Mouse (Mus musculus): Measurements from ENCODE around the gene Far1. TPM values are rescaled to one million over a fixed set of nuclear protein-coding genes. Genes with fewer than 3 reads are reported as not detected.

The Far1 gene
- polyA plus RNA-seq, 1 experiment = 8.2 TPM

DNA sequence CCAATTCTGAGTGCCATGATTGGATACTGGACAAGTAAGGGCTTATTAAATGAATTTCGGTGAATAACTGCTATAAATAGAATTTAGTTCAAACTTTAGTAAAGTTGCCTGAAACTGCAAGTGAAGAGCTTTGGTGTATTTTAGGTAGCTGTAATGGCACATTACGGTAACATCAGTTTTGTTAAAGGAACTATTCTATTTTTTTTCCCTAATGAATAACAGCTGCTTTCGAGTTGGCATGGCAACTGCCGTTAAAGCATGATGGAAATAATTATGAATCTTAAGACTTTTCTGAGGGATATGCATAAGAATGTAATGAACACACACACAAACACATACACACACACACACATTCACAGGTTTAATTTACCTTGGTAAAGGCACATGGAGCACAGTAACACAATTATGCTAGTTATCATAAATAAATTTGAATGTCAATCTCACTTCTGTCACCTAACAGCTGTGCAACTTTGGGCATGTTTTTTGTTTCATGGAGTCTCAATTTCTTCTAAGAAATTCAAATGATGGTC lies 8.1 kb upstream of the Far1 start:
- Histone ChIP-seq H3K36me3 (ENCODE audit: control insufficient read depth, insufficient read depth) (no peaks in the 10 kb centered on the region), H3K4me2 (ENCODE audit: low read depth) (no peak overlapping the region), H3K4me3 (no peak overlapping the region), H3K27me3 (ENCODE audit: control insufficient read depth, insufficient read depth, insufficient read length) (no peaks in the 10 kb centered on the region), H3K79me2 (ENCODE audit: control insufficient read depth, insufficient read depth) (no peaks in the 10 kb centered on the region), H3ac (ENCODE audit: control insufficient read depth, insufficient read length) (no peak overlapping the region)
- TF ChIP-seq REST (IDR thresholded peaks at IDR 0.05; ENCODE audit: insufficient read depth, insufficient read length) (no peak), CEBPB (IDR thresholded peaks at IDR 0.05; ENCODE audit: insufficient read depth, poor library complexity, severe bottlenecking) (no peak), TCF3 (IDR thresholded peaks at IDR 0.05; ENCODE audit: insufficient read length, low read depth) (no peak), POLR2A (IDR thresholded peaks at IDR 0.05; ENCODE audit: insufficient read length, low read depth) (no peak), E2F4 (IDR thresholded peaks at IDR 0.05; ENCODE audit: insufficient read depth) (no peak), MYOG (IDR thresholded peaks at IDR 0.05; ENCODE audit: control insufficient read depth in 1 of 3, insufficient read depth in 1 of 3, insufficient read length in 2 of 3, low read depth in 2 of 3) (no peak), SRF (IDR thresholded peaks at IDR 0.05; ENCODE audit: control insufficient read depth, insufficient read length, low read depth) (no peak)

- no peak overlapping the region for H3K4me2 ChIP-seq (ENCODE audit: low read depth)
- TF ChIP-seq MYOG (IDR thresholded peaks at IDR 0.05; ENCODE audit: control insufficient read depth in 1 of 3, insufficient read depth in 1 of 3, insufficient read length in 2 of 3, low read depth in 2 of 3) (no peak), MAX (IDR thresholded peaks at IDR 0.05; ENCODE audit: low read depth) (no peak), SRF (IDR thresholded peaks at IDR 0.05; ENCODE audit: control insufficient read depth, insufficient read length, low read depth) (no peak), TCF12 (IDR thresholded peaks at IDR 0.05; ENCODE audit: insufficient read depth, poor library complexity, severe bottlenecking) (no peak), MYOD1 (IDR thresholded peaks at IDR 0.05; ENCODE audit: control insufficient read depth in 1 of 3, insufficient read length in 2 of 3, low read depth in 2 of 3) (no peak), USF1 (IDR thresholded peaks at IDR 0.05; ENCODE audit: low read depth) (no peak), E2F4 (IDR thresholded peaks at IDR 0.05; ENCODE audit: insufficient read depth) (no peak), CEBPB (IDR thresholded peaks at IDR 0.05; ENCODE audit: insufficient read depth, poor library complexity, severe bottlenecking) (no peak), POLR2AphosphoS2 (IDR thresholded peaks at IDR 0.05; ENCODE audit: insufficient read length, low read depth) (no peak), POLR2A (IDR thresholded peaks at IDR 0.05; ENCODE audit: insufficient read length, low read depth) (no peak), TCF3 (IDR thresholded peaks at IDR 0.05; ENCODE audit: insufficient read length, low read depth) (no peak)
- H3K79me2 ChIP-seq (ENCODE audit: control insufficient read depth, insufficient read depth) = no peaks in the 10 kb centered on the region
- H3ac ChIP-seq (ENCODE audit: control insufficient read depth, insufficient read length) = no peak overlapping the region
- no peaks in the 10 kb centered on the region for H3K36me3 ChIP-seq (ENCODE audit: control insufficient read depth, insufficient read depth)
- no peak overlapping the region for H3K4me3 ChIP-seq
- H3K27me3 ChIP-seq (ENCODE audit: control insufficient read depth, insufficient read depth, insufficient read length) = no peaks in the 10 kb centered on the region
Observed at GRCm38 (mm10) chr7:113507846-113508245, 5.8 kb upstream of the Far1 start.

DNA sequence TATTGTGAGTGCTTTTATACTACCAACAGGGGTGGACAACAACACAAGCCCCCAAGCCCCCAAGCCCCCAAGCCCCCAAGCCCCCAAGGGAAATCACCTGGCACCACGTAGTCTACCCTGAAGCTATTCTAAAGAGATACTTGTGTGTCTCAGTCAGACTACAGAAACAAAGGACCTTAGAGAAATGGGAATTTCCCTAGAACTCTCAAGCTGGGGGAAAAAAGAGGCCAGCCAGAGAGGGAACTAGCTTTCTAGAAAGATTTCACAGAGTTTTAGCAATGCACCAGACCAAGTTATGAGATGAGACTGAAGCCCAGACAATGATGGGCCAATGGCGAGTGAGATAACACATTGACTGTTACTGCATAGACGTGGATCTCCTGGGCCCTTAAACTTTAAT lies 2.2 kb upstream of the Far1 start:
- Histone ChIP-seq H3K79me2 (ENCODE audit: control insufficient read depth, insufficient read depth) (peaks cover 23% of the 10 kb centered on the region), H3K4me3 (no peak overlapping the region), H3ac (ENCODE audit: control insufficient read depth, insufficient read length) (no peak overlapping the region), H3K36me3 (ENCODE audit: control insufficient read depth, insufficient read depth) (no peaks in the 10 kb centered on the region), H3K27me3 (ENCODE audit: control insufficient read depth, insufficient read depth, insufficient read length) (no peaks in the 10 kb centered on the region), H3K4me2 (ENCODE audit: low read depth) (no peak overlapping the region)
- no peak for TF ChIP-seq SRF (IDR thresholded peaks at IDR 0.05; ENCODE audit: control insufficient read depth, insufficient read length, low read depth)
- no peak for TF ChIP-seq USF1 (IDR thresholded peaks at IDR 0.05; ENCODE audit: low read depth)
- TF ChIP-seq E2F4 (IDR thresholded peaks at IDR 0.05; ENCODE audit: insufficient read depth) = no peak

GRCm38 (mm10) chr7:113512527-113513285 lies 928 bp upstream of the Far1 start:
- H3K36me3 ChIP-seq (ENCODE audit: control insufficient read depth, insufficient read depth) = no peaks in the 10 kb centered on the region
- peaks cover 37% of the 10 kb centered on the region for H3K79me2 ChIP-seq (ENCODE audit: control insufficient read depth, insufficient read depth)
- TF ChIP-seq MYOG (IDR thresholded peaks at IDR 0.05; ENCODE audit: control insufficient read depth in 1 of 3, insufficient read depth in 1 of 3, insufficient read length in 2 of 3, low read depth in 2 of 3) = no peak
- no peak for TF ChIP-seq SRF (IDR thresholded peaks at IDR 0.05; ENCODE audit: control insufficient read depth, insufficient read length, low read depth)
- no peak for TF ChIP-seq POLR2AphosphoS2 (IDR thresholded peaks at IDR 0.05; ENCODE audit: insufficient read length, low read depth)
- TF ChIP-seq TCF3 (IDR thresholded peaks at IDR 0.05; ENCODE audit: insufficient read length, low read depth) = no peak
- TF ChIP-seq CEBPB (IDR thresholded peaks at IDR 0.05; ENCODE audit: insufficient read depth, poor library complexity, severe bottlenecking) = no peak
- no peak for TF ChIP-seq USF1 (IDR thresholded peaks at IDR 0.05; ENCODE audit: low read depth)
- no peak for TF ChIP-seq E2F4 (IDR thresholded peaks at IDR 0.05; ENCODE audit: insufficient read depth)
- no peak for TF ChIP-seq REST (IDR thresholded peaks at IDR 0.05; ENCODE audit: insufficient read depth, insufficient read length)
- TF ChIP-seq TCF12 (IDR thresholded peaks at IDR 0.05; ENCODE audit: insufficient read depth, poor library complexity, severe bottlenecking) = no peak
- TF ChIP-seq MYOD1 (IDR thresholded peaks at IDR 0.05; ENCODE audit: control insufficient read depth in 1 of 3, insufficient read length in 2 of 3, low read depth in 2 of 3) = no peak
- no peak for TF ChIP-seq MAX (IDR thresholded peaks at IDR 0.05; ENCODE audit: low read depth)
- no peak for TF ChIP-seq POLR2A (IDR thresholded peaks at IDR 0.05; ENCODE audit: insufficient read length, low read depth)
- H3K4me2 ChIP-seq (ENCODE audit: low read depth) = peak overlapping the region; percentile 88
- H3K4me3 ChIP-seq = peak overlapping the region; percentile 69
- peak overlapping the region; percentile 41 for H3ac ChIP-seq (ENCODE audit: control insufficient read depth, insufficient read length)
- no peaks in the 10 kb centered on the region for H3K27me3 ChIP-seq (ENCODE audit: control insufficient read depth, insufficient read depth, insufficient read length)
